Mouse (Mus musculus): ENCODE data around the gene Tmem252.
"Not testable (repeated sequence)": the region's sequence is repeated elsewhere in the genome, so short reads cannot be mapped to it uniquely, and the experiment has no call there.

The Tmem252 gene

GRCm38 (mm10) chr19:24683016-24683720, 9.4 kb downstream of the Tmem252 start:
- peak; percentile 84 to 89 for DNase-seq

- no peak for DNase-seq
Measured at GRCm38 (mm10) chr19:24686411-24686810, 12.6 kb downstream of the Tmem252 start.

- DNase-seq, result no peak
Measured at GRCm38 (mm10) chr19:24688327-24688726, 14.5 kb downstream of the Tmem252 start.

- peak; percentile 72 to 73 for DNase-seq
Measured at GRCm38 (mm10) chr19:24689531-24689930, 15.7 kb downstream of the Tmem252 start.

GRCm38 (mm10) chr19:24692691-24693090, 18.9 kb downstream of the Tmem252 start:
- no peak for DNase-seq

GRCm38 (mm10) chr19:24697946-24698345, 24.1 kb downstream of the Tmem252 start:
- DNase-seq, result no peak

- DNase-seq, result peak in 1 of 2 experiments; percentile 38
Measured at GRCm38 (mm10) chr19:24698651-24699050, 24.8 kb downstream of the Tmem252 start.

- DNase-seq, result peak; percentile 28 to 31
Measured at GRCm38 (mm10) chr19:24699196-24699595, 25.4 kb downstream of the Tmem252 start.

GRCm38 (mm10) chr19:24699910-24700309, 26.1 kb downstream of the Tmem252 start:
- DNase-seq, result no peak

- DNase-seq, result no peak
Measured at GRCm38 (mm10) chr19:24700664-24701063, 26.9 kb downstream of the Tmem252 start.

- peak; percentile 66 to 79 for DNase-seq
Measured at GRCm38 (mm10) chr19:24701716-24702115, 27.9 kb downstream of the Tmem252 start.

- DNase-seq, result not testable (repeated sequence)
Measured at GRCm38 (mm10) chr19:24703168-24703567, 29.4 kb downstream of the Tmem252 start.

GRCm38 (mm10) chr19:24703680-24704079, 29.9 kb downstream of the Tmem252 start:
- no peak for DNase-seq

- no peak for DNase-seq
Measured at GRCm38 (mm10) chr19:24704326-24704725, 30.5 kb downstream of the Tmem252 start.

- DNase-seq, result peak; percentile 46 to 58
Measured at GRCm38 (mm10) chr19:24705395-24705794, 31.6 kb downstream of the Tmem252 start.

GRCm38 (mm10) chr19:24707071-24707906, 33.5 kb downstream of the Tmem252 start:
- DNase-seq, result peak; percentile 33 to 54

- no peak for DNase-seq
Measured at GRCm38 (mm10) chr19:24708032-24708431, 34.2 kb downstream of the Tmem252 start.

- no peak for DNase-seq
Measured at GRCm38 (mm10) chr19:24716303-24717097, 42.7 kb downstream of the Tmem252 start.

GRCm38 (mm10) chr19:24718021-24718420, 44.2 kb downstream of the Tmem252 start:
- DNase-seq, result no peak

- no peak for DNase-seq
Measured at GRCm38 (mm10) chr19:24719504-24719903, 45.7 kb downstream of the Tmem252 start.

GRCm38 (mm10) chr19:24720448-24720847, 46.6 kb downstream of the Tmem252 start:
- no peak for DNase-seq

- no peak for DNase-seq
Measured at GRCm38 (mm10) chr19:24724362-24724761, 50.6 kb downstream of the Tmem252 start.

GRCm38 (mm10) chr19:24730661-24731060, 56.9 kb downstream of the Tmem252 start:
- peak; percentile 4 to 22 for DNase-seq

All from kidney, postnatal 36 days (tissue).